Mouse (Mus musculus) forebrain, embryonic 14.5 days (tissue): ENCODE measurements around the gene Zhx3. TPM values are rescaled to one million over a fixed set of nuclear protein-coding genes. Genes with fewer than 3 reads are reported as not detected.

Source experiments
- ATAC-seq: fragments of 200-750 bp; cut with Nextera tagmentation; 2 replicates; pipeline ENCODE4 v1.8.0; 2017; ENCODE audit warnings: mild to moderate bottlenecking, moderate library complexity
- DNase-seq: peaks from one replicate; pipeline ENCODE4 v3.0.0-alpha.2; 2015; ENCODE audit warnings: low spot score
- H3K27ac ChIP-seq: fragments of 300-500 bp; sonication (generic); 2 replicates; pipeline ENCODE4 v1.5.1; 2014; ENCODE audit warnings: low read depth, mild to moderate bottlenecking, control low read depth, low read length, moderate library complexity
- H3K27me3 ChIP-seq: fragments of 300-500 bp; sonication (generic); replicated peaks from 2 replicates; pipeline ENCODE4 v1.6.1; 2014; ENCODE audit warnings: low read length, control low read depth, mixed read lengths; ENCODE audit not compliant: control insufficient read depth, insufficient read depth
- H3K36me3 ChIP-seq: fragments of 300-500 bp; sonication (generic); 2 replicates; pipeline ENCODE4 v1.6.1; 2014; ENCODE audit warnings: low read length, control low read depth; ENCODE audit not compliant: control insufficient read depth, insufficient read depth
- H3K4me1 ChIP-seq: fragments of 300-500 bp; sonication (generic); 2 replicates; pipeline ENCODE4 v1.6.1; 2014; ENCODE audit warnings: antibody characterized with exemption, low read length, control low read depth; ENCODE audit not compliant: control insufficient read depth, insufficient read depth
- H3K4me2 ChIP-seq: fragments of 300-500 bp; sonication (generic); 2 replicates; pipeline ENCODE4 v1.6.1; 2014; ENCODE audit warnings: mild to moderate bottlenecking, control low read depth, low read length
- H3K4me3 ChIP-seq: fragments of 300-500 bp; sonication (generic); 2 replicates; pipeline ENCODE4 v1.5.1; 2014; ENCODE audit warnings: low read depth, low read length, control low read depth
- H3K9ac ChIP-seq: fragments of 300-500 bp; sonication (generic); 2 replicates; pipeline ENCODE4 v1.6.1; 2014; ENCODE audit warnings: mild to moderate bottlenecking, low read length, control low read depth, moderate library complexity
- H3K9me3 ChIP-seq: fragments of 300-500 bp; sonication (generic); replicated peaks from 2 replicates; pipeline ENCODE4 v1.6.1; 2016; ENCODE audit warnings: low read length, control low read depth, mixed read lengths; ENCODE audit not compliant: control insufficient read depth
- WGBS: fragments of 180-500 bp; shearing (Covaris S2); extraction: QIAGEN DNeasy Blood & Tissue Kit; methylation state at CpG from one replicate; pipeline ENCODE4 v1.1.7; 2014; 5-methylcytosine and 5-hydroxymethylcytosine counted together
- polyA plus RNA-seq: library from polyadenylated mRNA; unstranded; fragments of >200 nt; fragmentation: Nextera tagmentation; extraction: Ambion mirVana; gene quantifications from 2 replicates; pipeline ENCODE4 v1.2.1, GENCODE M21; 2014

The Zhx3 gene
- polyA plus RNA-seq, 1 experiment from 2014 or later = 10.8 TPM

DNA sequence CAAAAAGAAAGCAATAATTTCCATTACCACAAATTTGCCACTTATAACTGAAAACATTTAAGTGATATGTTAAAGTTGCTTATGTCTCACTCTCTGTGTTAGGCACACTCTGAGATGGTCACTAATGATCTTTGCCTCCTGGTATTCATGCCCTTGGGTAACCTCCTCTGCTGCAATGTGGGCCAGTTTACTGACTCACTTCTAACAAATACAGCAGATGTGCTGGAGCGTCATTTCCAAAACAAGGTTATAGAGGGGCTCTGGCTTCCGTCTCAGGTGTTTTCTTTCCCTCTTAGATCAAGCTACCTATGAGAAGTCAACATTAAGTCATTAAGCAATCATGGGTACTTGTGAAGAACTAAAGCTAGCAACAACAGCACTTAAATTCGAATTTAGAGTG, 22.4 kb downstream of the Zhx3 start:
- Histone ChIP-seq H3K9me3 (no peaks in the 10 kb centered on the region), H3K27me3 (no peaks in the 10 kb centered on the region), H3K27ac (no peak overlapping the region), H3K4me3 (no peak overlapping the region), H3K36me3 (no peaks in the 10 kb centered on the region), H3K4me2 (no peak overlapping the region), H3K4me1 (no peaks in the 10 kb centered on the region), H3K9ac (no peak overlapping the region)
- DNase-seq (no peak), ATAC-seq (no peak)
- 84% methylated on average over 3 of the region's 3 CpGs for WGBS

DNA sequence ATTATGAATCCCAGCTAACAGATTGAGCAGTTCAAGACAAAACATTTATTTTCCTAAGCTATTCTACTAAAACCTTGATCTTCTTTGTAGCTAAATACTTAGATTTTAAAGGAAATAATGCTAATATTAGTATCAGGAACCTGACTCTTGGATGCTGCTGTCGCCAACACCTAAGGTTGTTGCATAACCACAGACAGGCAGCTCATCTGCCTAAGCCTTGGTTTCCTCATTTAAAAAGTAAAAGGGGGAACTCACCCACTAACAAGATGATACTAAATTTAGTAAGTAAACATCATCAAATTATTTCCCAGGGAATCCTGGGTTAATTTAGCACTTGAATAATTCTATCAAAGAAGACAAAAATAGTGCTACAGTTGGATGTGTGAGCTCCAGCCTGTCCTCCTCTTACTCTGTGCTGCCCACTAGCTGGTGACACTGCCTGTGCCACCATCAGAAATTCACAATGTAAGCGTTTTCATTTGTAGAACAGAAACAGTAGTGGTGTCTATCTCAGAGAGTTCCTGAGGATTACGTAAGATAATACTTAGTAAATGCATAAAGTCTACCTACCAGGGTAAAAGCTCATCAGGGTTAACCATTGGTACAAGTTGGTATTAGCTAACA, 23.1 kb downstream of the Zhx3 start:
- H3K36me3 ChIP-seq = no peaks in the 10 kb centered on the region

DNA sequence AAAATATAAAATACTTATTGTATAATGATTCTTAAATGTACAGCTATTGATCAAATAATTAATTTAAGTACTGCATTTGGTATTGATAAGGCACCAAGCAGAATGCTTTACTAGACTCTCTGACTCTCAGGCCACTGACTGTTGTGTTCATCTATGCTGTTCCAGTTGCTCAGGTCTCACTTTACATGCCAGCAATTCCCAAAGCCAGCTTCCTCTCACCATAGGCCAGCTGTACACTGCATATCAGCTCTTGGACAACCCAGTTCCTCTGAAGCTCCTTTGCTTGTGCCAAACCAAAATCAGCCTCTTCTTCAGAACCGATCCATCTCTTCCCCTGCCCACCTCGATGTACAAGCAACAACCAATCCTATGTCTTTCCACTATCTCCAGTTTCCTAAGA, 24.6 kb downstream of the Zhx3 start:
- no peak for DNase-seq
- Histone ChIP-seq H3K9me3 (no peaks in the 10 kb centered on the region), H3K36me3 (no peaks in the 10 kb centered on the region), H3K27ac (no peak overlapping the region), H3K4me1 (no peaks in the 10 kb centered on the region), H3K9ac (no peak overlapping the region), H3K4me2 (no peak overlapping the region), H3K4me3 (no peak overlapping the region), H3K27me3 (no peaks in the 10 kb centered on the region)
- no peak for ATAC-seq
- WGBS = 92% methylated on average over 2 of the region's 2 CpGs

More for the DNA sequence above, 23.1 kb downstream of the Zhx3 start:
- DNase-seq (no peak), ATAC-seq (no peak)
- H3K4me3 ChIP-seq = no peak overlapping the region
- no peak overlapping the region for H3K9ac ChIP-seq
- no peak overlapping the region for H3K27ac ChIP-seq
- WGBS = 86% methylated on average over 3 of the region's 3 CpGs
- no peak overlapping the region for H3K4me2 ChIP-seq
- no peaks in the 10 kb centered on the region for H3K27me3 ChIP-seq
- H3K4me1 ChIP-seq = no peaks in the 10 kb centered on the region
- no peaks in the 10 kb centered on the region for H3K9me3 ChIP-seq

DNA sequence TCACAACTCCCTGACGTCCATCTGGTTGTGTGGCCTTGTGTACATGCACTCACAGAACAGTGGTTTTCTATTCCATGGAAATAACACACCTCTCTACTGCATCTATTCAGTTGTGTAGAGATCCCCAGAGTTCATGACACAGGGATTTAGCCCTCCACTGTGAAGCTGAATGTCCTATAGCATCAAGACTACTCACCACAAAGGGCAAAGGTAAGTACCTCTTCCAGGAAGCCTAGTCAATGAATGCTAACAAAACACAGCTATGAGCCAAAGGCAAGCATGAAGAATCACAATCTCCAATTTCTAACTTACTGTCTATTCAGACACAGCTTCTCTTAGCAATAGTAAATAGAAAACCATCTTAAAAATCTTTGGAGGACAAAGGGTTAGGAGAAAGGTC, 25.1 kb downstream of the Zhx3 start:
- H3K9me3 ChIP-seq = no peaks in the 10 kb centered on the region
- H3K27me3 ChIP-seq = no peaks in the 10 kb centered on the region
- no peak overlapping the region for H3K4me3 ChIP-seq
- DNase-seq (no peak), ATAC-seq (no peak)
- no peak overlapping the region for H3K27ac ChIP-seq
- H3K36me3 ChIP-seq = no peaks in the 10 kb centered on the region
- H3K4me1 ChIP-seq = no peaks in the 10 kb centered on the region
- H3K4me2 ChIP-seq = no peak overlapping the region
- 81% methylated on average over 1 of the region's 1 CpGs for WGBS
- H3K9ac ChIP-seq = no peak overlapping the region

DNA sequence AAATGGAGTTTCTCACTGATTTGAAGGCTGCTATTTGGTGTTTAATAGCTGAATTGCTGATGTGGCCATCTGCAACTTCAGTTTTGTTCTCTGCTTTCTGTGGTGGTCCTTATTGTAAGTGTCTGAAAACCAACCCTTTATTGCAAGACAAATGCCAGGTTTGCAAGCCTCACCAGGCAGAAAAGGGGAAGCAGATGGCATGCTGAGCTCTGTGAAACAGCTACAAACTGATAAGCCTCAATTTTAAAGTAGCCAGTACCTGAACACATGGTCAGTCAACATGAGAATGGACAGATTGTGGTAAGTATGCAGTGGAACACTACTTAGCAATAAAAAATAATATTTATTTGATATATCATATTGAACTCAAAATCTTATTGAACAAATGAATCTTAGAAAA, 32.0 kb downstream of the Zhx3 start:
- H3K27ac ChIP-seq = no peak overlapping the region
- no peak for ATAC-seq
- H3K4me3 ChIP-seq = no peak overlapping the region
- H3K36me3 ChIP-seq = no peaks in the 10 kb centered on the region
- H3K9ac ChIP-seq = no peak overlapping the region
- no peaks in the 10 kb centered on the region for H3K4me1 ChIP-seq
- no peaks in the 10 kb centered on the region for H3K9me3 ChIP-seq
- DNase-seq = peak; percentile 30
- no peak overlapping the region for H3K4me2 ChIP-seq
- no peaks in the 10 kb centered on the region for H3K27me3 ChIP-seq

DNA sequence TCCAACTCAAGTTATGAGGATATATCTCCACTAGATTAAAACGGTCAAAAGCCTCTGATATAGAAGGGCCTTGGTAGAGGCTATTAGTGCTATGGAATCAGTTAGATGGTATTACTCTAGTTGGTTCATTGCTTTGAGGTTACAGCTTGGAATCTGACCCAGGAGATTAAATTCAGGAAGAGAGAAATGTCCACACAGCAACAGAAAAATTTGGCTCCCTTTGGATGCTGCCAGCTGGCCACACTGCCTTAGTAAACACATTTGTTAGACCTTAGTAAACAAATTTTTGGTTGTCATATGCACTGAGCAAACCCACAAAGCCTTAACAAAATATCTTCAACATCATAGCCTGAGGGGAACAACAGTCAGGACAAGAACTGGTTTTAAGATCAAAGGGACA, 62.0 kb downstream of the Zhx3 start:
- Histone ChIP-seq H3K36me3 (no peaks in the 10 kb centered on the region), H3K27ac (no peak overlapping the region), H3K27me3 (no peaks in the 10 kb centered on the region), H3K9ac (no peak overlapping the region), H3K4me3 (no peak overlapping the region), H3K4me2 (no peak overlapping the region), H3K4me1 (no peaks in the 10 kb centered on the region), H3K9me3 (no peaks in the 10 kb centered on the region)
- DNase-seq = no peak
- WGBS = 93% methylated on average over 1 of the region's 1 CpGs
- ATAC-seq = no peak

DNA sequence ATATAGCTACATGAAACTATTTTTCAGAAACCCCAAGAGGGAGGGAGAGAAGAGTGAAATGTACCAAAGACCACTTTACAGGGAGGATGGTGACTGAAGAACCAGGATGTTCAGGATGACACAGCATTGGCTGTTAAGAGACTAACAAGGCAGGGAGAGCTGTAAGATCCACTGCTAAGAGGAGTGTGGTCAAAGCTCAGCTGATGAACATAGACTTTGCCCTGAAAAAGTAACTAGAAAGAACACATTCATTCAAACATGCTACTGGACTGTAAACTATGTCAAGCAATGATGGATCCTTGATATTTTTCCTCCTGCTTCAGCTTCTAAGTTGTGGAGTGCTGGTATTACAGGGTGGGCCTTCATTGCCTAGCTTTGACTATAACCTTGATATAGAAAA, 62.4 kb downstream of the Zhx3 start:
- Histone ChIP-seq H3K4me3 (no peak overlapping the region), H3K9me3 (no peaks in the 10 kb centered on the region), H3K4me1 (no peaks in the 10 kb centered on the region), H3K27ac (no peak overlapping the region), H3K27me3 (no peaks in the 10 kb centered on the region), H3K36me3 (no peaks in the 10 kb centered on the region), H3K4me2 (no peak overlapping the region), H3K9ac (no peak overlapping the region)
- ATAC-seq = no peak
- DNase-seq = no peak

DNA sequence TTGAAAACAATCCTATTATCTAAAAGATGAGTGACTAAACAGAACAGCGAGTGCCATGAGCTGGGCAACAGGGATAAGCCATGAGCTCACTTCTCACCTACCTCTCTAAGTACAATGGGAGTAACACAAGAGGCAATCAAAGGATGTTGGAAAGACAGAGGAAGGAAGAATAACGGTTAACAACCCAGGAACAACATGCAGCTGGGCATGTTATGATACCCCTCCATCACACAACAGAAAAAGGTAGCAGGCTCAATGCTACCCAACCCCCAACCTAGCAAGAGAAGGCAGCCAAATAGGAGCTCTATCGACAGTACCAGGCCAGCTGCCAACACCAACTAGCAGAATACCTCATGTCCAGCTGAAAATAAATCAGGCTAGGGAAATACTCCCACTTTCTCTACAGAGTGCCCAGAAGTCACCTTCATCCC, 66.7 kb downstream of the Zhx3 start:
- Histone ChIP-seq H3K4me3 (no peak overlapping the region), H3K36me3 (no peaks in the 10 kb centered on the region), H3K4me1 (no peaks in the 10 kb centered on the region), H3K27me3 (no peaks in the 10 kb centered on the region), H3K9ac (no peak overlapping the region), H3K27ac (no peak overlapping the region), H3K4me2 (no peak overlapping the region), H3K9me3 (no peaks in the 10 kb centered on the region)
- DNase-seq (no peak), ATAC-seq (no peak)
- 50% methylated on average over 3 of the region's 3 CpGs for WGBS

DNA sequence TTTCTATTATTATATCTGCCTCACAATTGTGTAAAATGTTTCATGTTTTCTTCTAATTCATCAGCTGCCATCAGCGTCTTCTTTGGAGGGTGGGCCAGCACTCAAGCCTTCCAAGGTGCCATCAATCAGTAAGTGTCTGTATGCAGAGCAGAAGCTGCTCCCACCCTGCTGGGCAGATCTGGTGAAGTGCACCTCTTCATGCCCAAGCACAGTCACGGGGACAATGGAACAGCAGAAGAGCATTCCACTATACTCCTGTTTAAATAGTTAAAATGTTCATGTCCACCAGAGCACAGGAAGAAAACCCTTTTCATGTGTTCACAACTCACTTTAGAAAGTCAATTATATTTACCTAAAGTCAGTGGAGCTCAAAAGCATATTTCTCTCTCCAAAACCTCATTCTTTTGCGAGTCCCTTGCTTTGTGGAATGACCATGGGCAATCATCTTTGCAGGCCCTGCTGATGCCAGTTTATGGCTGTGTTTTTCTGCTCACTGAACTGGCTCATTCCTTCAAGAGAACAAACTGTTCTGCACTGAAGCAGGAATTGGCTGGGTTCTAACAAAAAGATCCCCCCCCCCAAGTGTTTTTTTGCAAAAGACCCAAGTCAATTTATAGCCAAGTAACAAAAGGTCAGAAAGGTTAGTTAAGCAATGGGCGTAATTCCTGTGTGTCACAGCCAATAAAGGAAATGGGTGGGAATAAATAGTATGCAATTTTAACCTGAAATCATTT, 67.8 kb downstream of the Zhx3 start:
- Histone ChIP-seq H3K4me2 (no peak overlapping the region), H3K9ac (no peak overlapping the region), H3K36me3 (no peaks in the 10 kb centered on the region), H3K9me3 (no peaks in the 10 kb centered on the region), H3K27me3 (no peaks in the 10 kb centered on the region), H3K4me1 (no peaks in the 10 kb centered on the region), H3K27ac (no peak overlapping the region), H3K4me3 (no peak overlapping the region)
- ATAC-seq = no peak
- WGBS = 80% methylated on average over 4 of the region's 4 CpGs
- no peak for DNase-seq
